Mouse (Mus musculus): ENCODE measurements around the gene Slco2a1.

- TF ChIP-seq CTCF (conservative IDR thresholded peaks at IDR 0.05; ENCODE audit: low read length): no peak
- TF ChIP-seq POU5F1 (IDR thresholded peaks at IDR 0.05; ENCODE audit: borderline replicate concordance, low read length): no peak
- no peak for TF ChIP-seq NANOG (IDR thresholded peaks at IDR 0.05; ENCODE audit: borderline replicate concordance, low read length)
These were observed 83.7 kb downstream of the Slco2a1 start for GRCm38 (mm10) chr9:103072204-103072599.

All from E14TG2a.4 (cell line).